Mouse (Mus musculus): ENCODE results near the gene Marcks. TPM values are rescaled to one million over a fixed set of nuclear protein-coding genes. Genes with fewer than 3 reads are reported as not detected.

Gene Marcks
- total RNA-seq (2015; ENCODE audit: low replicate concordance) = 13.0 and 18.9 TPM in 2 replicates
- 14.0 and 17.3 TPM in 2 replicates for total RNA-seq (2017; ENCODE audit: low replicate concordance)

DNA sequence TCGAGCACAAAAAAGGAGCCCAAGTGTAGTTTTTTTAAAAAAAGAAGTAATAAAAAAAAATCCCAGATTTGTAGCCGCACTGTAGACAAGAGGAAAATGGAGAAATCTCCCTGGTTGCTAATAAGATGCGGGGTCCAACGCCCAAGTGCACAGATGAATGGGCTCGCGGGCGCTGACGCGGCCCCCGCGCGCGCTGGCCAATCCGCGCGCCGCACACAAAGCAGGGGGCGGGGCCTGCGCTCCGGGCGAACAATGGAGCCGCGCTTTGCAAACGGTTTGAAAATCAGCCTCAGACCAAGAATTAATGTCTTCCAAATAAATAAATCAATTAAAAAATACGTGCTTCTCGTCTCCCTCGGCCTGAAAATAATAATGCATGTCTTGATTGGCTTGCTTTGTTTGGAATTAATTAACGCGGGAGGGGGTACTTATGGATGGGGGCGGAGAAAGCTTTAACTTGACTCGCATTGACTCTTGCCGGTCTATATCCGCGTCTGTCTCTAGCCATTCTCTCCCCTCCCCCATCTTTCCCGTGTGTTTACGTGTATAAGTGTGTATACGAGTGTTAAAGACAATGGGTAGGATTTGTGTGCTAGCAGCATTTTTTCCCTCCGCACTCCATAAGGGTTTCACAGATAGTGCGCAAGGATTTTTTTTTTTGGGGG is at the start of gene Marcks:
TSS of gene Marcks (minus strand) at position 143 of the 665 bp plus-strand sequence.
- ATAC-seq (replicated peaks; ENCODE audit: low FRiP score, poor library complexity, severe bottlenecking) = peak; percentile 66

DNA sequence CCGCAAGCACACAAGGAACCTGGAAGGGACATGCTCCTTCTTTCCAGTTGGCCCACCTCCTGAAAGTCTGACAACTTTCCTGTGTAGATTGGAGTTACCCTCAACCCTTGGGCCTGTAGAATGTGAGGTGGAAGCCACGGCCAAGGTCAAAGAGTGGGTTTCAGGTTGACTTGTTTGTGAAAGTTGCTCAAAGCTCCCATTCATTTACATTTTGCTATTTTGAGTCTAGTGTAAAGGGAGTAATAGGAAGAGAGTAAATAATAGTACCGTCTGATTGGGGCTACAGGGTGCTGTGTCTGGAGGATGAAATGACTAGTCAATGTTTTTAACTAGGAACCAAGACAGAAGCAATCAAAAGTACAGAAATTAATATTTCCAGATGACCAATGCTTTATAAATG is 38.4 kb upstream of the Marcks start:
- no peak for ATAC-seq (replicated peaks; ENCODE audit: low FRiP score, poor library complexity, severe bottlenecking)

DNA sequence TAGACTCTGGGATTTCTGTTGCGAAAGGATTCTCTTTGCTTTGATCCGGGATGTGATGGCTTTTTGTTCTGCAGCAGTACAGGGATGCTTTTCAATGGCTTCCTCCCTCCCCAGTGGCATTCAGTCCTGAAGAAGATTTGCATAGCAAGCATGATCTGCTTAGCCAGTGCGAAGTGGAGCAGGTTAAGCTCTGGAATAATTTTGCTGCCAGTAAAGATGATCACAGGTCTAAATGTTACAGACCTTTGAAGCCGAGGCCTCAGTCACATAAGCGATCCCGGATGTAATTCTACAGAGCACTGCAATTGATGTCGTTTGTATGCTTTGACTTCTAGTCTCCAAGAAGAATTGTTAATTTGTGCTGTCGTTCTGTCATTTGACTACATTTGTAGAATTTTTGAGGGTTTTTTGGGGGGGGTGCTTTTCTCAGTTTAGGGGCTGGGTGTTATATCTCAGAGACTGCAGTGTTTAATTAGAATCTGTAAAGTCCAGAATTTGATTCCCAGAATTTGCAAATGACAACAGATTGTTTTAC is 33.8 kb upstream of the Marcks start:
- no peak for ATAC-seq (replicated peaks; ENCODE audit: low FRiP score, poor library complexity, severe bottlenecking)

DNA sequence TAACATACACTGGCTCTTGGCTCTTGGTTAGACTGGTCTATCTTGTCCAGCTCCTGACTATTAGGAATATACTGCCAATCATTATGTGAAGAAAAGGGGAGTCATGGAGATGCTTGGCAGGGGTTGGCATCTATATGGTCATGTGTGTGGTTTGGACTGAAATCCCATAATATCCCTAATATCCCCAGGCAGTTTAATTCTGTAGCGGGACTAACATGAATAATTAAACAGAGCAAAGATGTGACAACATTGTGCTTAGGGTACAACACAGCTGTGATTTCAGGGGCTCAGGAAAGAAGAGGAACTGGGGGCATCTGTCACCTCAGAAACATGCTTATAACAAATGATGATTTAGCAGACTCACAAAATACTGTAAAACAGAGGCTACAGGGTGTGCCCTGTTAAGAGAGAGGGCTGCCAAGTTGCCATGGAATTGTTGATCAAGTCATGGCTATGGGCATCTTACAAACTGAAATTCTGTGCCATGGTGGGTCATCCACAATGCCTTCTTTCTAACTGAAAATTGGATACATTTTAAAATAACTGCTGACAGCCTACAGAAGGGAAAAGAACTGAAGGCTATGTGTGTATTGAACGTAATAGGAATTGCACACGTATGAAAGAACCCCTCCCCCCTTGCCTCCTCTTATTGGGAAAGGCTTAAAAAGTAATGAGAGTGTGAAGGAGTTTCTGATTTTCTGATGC is 33.1 kb upstream of the Marcks start:
- ATAC-seq (replicated peaks; ENCODE audit: low FRiP score, poor library complexity, severe bottlenecking) = no peak

DNA sequence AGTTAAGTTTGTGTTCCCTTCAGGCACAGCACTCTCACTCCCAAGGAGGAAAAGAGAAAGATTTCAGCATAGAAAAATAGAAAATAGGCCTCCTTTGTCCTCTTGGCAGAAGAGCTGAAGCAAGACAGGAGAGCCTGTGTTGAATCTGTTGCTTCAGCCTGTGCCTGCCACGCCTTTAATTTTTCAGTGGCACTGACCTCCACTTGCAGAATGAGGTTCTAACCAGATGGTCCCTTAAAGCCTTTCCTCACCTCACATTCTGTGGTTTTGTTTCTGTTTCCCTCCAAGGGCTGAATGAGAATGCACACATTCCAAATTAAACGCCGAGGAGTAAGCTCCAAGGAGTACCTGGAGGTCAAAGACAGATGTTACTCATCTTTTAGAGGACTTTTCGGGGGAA is 32.2 kb upstream of the Marcks start:
- no peak for ATAC-seq (replicated peaks; ENCODE audit: low FRiP score, poor library complexity, severe bottlenecking)

DNA sequence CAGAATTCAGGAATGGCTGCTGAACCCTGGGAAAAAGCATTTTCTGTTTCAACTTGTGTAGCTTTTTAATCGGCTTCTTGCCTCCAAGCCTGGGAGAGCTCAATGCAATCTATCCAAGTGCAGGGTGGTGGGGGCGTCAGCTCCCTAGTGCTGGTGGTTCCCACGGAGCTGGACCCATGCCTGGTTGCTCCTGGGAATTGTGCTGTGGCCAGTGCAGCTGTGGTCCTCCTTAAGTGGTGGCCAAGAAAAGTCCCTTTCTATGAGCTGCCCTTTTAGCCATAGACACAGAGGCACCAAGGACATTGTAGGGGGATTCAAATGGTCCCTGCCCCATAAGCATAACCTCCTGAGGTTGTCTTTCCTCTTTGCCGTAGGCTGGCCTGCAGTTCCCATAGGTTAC is 31.7 kb upstream of the Marcks start:
- no peak for ATAC-seq (replicated peaks; ENCODE audit: low FRiP score, poor library complexity, severe bottlenecking)

DNA sequence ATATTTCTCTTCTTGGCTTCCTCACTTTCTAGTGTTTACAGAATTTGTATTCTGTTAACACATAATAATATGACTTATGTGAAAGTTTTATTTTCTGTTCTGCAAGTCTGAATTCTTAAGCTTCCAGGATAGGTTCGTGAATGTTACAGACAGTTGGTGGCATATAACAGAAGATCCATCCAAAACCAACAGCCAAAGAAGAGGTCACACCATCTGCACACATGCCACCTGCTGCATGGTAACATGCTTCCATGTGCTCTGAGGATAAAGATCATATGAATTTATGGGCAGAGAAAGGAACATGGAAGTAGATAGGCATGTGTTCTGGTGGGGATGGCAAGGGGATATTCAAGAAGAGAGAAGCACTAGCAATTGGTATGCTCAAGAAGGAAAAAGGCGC is 28.8 kb upstream of the Marcks start:
- ATAC-seq (replicated peaks; ENCODE audit: low FRiP score, poor library complexity, severe bottlenecking) = no peak

GRCm38 (mm10) chr10:37159731-37160130 is 21.0 kb upstream of the Marcks start:
- no peak for ATAC-seq (replicated peaks; ENCODE audit: low FRiP score, poor library complexity, severe bottlenecking)

DNA sequence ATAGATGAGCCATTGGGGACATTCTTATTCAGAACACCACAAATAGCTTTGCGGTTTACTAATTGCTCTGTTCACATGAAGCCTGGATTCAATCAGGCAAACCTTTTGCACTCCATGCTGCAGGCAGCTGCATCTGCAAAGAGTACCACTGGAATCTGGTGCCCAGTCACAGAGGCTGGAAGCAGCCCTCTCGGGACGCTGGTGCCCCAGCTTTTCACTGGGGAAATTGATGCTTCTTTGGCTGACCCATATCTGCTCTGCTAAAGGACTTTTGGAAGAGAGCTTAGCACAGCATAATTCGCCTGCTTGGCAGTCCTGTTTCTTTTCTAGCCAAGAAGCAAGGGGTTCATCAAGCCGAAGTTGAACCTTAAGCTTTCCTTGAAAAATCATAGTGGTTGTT is 18.4 kb upstream of the Marcks start:
- ATAC-seq (replicated peaks; ENCODE audit: low FRiP score, poor library complexity, severe bottlenecking) = no peak

GRCm38 (mm10) chr10:37155131-37155530 is 16.4 kb upstream of the Marcks start:
- ATAC-seq (replicated peaks; ENCODE audit: low FRiP score, poor library complexity, severe bottlenecking) = no peak

DNA sequence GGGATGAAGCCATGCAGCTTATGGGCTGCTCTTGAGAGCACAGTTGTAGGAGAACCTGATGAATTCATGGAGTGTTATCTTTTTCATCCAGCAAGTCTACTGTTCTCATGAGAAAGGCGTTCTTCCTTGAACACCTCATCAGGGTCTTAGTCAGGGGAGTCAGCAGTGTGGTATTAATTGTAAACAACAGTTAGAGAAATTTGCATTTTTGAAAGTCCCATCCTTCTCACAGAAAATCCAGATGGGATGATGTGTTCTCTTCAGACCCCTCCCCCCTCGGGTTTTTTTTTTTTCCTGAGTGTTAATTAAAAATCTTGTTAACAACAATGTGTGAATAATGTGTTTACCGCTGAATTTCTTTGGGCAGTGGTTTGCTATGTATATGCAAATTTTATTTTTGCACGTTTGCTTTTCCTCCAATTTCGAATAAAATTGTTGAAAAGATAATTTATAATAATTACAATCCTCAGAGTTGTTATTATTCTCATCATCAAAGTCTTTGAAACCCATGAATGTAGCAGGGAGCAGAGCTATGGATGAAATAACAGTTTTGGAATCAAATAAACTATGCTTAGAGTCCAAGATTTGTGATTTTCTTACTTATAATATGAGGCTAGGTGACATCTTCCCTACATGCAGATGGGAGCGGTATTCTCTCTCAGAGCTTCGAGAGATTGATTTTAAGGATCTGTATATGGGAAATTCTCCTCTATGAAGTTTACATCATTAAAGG is 13.0 kb upstream of the Marcks start:
- no peak for ATAC-seq (replicated peaks; ENCODE audit: low FRiP score, poor library complexity, severe bottlenecking)

- no peak for ATAC-seq (replicated peaks; ENCODE audit: low FRiP score, poor library complexity, severe bottlenecking)
Observed at GRCm38 (mm10) chr10:37148016-37148415, 9.3 kb upstream of the Marcks start.

GRCm38 (mm10) chr10:37145456-37145855 is 6.7 kb upstream of the Marcks start:
- no peak for ATAC-seq (replicated peaks; ENCODE audit: low FRiP score, poor library complexity, severe bottlenecking)

DNA sequence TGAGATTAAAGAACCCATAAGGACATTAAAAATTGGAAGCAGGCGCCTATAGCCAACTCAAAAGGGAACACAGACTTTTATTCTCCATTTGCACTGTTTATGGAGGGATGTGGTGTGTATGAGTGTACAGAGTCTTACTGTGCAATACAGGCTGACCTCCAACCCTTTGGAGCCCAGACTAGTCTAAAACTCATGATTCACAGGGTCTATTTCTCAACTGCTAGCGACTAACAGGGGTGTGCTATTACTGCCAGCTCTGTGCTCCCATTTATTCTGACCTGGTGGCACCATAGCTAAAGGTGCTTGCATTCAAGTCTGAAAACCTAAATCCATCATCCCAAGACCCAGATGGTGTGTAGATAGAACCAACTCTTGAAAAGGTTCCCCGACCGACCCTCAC is 2.9 kb upstream of the Marcks start:
- ATAC-seq (replicated peaks; ENCODE audit: low FRiP score, poor library complexity, severe bottlenecking) = no peak

- no peak for ATAC-seq (replicated peaks; ENCODE audit: low FRiP score, poor library complexity, severe bottlenecking)
Observed at GRCm38 (mm10) chr10:37140736-37141451, 2.2 kb upstream of the Marcks start.

GRCm38 (mm10) chr10:37140166-37140735 is 1.5 kb upstream of the Marcks start:
- ATAC-seq (replicated peaks; ENCODE audit: low FRiP score, poor library complexity, severe bottlenecking) = no peak

DNA sequence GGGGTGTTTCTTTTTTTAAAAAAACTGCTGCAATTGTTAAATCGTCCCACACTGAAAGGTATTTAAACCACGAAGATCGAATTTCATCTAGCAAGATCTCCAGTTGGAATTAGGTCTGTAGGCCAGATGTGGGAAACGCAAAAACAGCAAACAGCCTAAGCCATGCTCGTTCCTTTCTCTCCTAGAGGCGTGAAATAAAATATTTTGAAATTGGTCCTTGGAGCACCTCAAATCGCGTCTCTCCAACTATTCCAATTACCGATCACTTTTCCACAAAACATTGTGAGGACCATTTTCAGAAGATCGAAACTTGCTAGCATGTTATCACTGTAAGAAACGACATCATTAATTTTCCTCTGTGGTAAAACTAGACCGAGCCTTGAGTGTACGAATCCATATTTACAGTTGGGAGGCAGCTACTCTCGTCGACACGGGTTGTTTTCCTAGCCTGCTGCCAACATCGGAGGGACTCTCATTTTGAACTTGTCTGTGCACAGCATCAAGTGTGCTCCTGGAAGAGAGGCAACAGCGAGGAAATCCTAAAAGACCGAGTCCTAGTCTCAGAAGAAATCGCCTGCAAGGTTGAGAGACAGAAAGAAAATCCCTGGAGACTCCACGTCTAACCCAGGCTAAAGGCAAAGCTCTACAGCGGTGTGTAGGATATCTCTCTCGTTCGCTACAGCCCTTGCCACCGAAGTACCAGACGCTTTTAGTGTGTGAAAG is 884 bp upstream of the Marcks start:
- no peak for ATAC-seq (replicated peaks; ENCODE audit: low FRiP score, poor library complexity, severe bottlenecking)

DNA sequence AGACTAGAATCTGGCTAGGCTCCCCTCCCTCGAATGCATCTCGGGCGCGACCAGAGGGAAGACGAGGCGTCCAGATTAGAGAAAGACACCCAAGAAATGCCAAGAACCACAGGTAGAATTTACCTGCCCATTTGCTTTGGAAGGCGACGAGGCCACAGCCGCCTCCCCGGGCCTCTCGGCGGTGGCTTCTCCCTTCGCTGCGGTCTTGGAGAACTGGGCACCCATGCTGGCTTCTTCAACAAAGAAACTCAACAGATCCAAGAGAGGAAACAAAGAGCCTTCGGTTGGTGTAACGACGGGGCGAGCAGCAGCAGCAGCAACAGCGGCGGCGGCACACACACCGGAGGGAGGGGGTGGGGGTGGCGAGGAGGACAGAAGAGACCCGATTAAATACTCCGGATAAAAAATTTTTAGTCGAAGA is 399 bp downstream of the Marcks start:
- no peak for ATAC-seq (replicated peaks; ENCODE audit: low FRiP score, poor library complexity, severe bottlenecking)

Measured in erythroid progenitor cell, adult 5-6 weeks (primary cell).